Mouse (Mus musculus) CH12.LX (cell line): Measurements from ENCODE around the gene Coq10a. TPM values are rescaled to one million over a fixed set of nuclear protein-coding genes. Genes with fewer than 3 reads are reported as not detected.

Experiments
- DNase-seq: peaks from one replicate; pipeline ENCODE4 v3.0.0-alpha.2; 2013; ENCODE audit errors: extremely low read depth
- H3K27ac ChIP-seq: 2 replicates; pipeline ENCODE4 v1.5.1; 2012; ENCODE audit warnings: low read depth, mild to moderate bottlenecking, control low read depth, moderate library complexity; ENCODE audit not compliant: insufficient read depth
- H3K27me3 ChIP-seq: replicated peaks from 2 replicates; pipeline ENCODE3; 2012; ENCODE audit warnings: inconsistent platforms
- H3K36me3 ChIP-seq, 2 experiments: replicated peaks in 1 of 2; 2 replicates each; pipeline versions ENCODE3 to v1.6.1; 2012; ENCODE audit warnings: inconsistent platforms in 1 of 2, low read length in 1 of 2, mild to moderate bottlenecking in 1 of 2, mixed read lengths in 1 of 2, moderate library complexity in 1 of 2; ENCODE audit not compliant: control insufficient read depth in 1 of 2, insufficient read depth in 1 of 2
- H3K4me1 ChIP-seq, 2 experiments: 2 replicates each; pipeline ENCODE4 v1.6.1; 2012; ENCODE audit warnings: inconsistent platforms in 1 of 2, moderate library complexity in 1 of 2; ENCODE audit not compliant: insufficient read depth in 2 of 2, control insufficient read depth in 1 of 2
- H3K4me2 ChIP-seq: 2 replicates; pipeline ENCODE4 v1.6.1; 2012; ENCODE audit warnings: low read depth, mild to moderate bottlenecking, control low read depth; ENCODE audit not compliant: poor library complexity, insufficient read depth, severe bottlenecking
- H3K4me3 ChIP-seq, 3 experiments: fragments of 150-350 bp in 1 of 3; sonication (generic) in 1 of 3; replicated peaks in 1 of 3; 2 replicates each; pipeline versions ENCODE3 to v1.5.1; 2011 to 2012; ENCODE audit warnings: low read depth in 2 of 3, low read length in 2 of 3, mild to moderate bottlenecking in 2 of 3, moderate library complexity in 2 of 3, control low read depth in 1 of 3, improper control_type of control experiment in 1 of 3, inconsistent platforms in 1 of 3, mixed read lengths in 1 of 3; ENCODE audit not compliant: poor library complexity in 1 of 3
- H3K79me2 ChIP-seq: replicated peaks from 2 replicates; pipeline ENCODE4 v1.6.1; 2012; ENCODE audit warnings: mild to moderate bottlenecking, moderate library complexity; ENCODE audit not compliant: control insufficient read depth, poor library complexity, insufficient read depth, severe bottlenecking; ENCODE audit errors: extremely low read depth
- H3K9ac ChIP-seq: 2 replicates; pipeline ENCODE4 v1.6.1; 2012; ENCODE audit warnings: low read depth, mild to moderate bottlenecking, control low read depth, moderate library complexity; ENCODE audit not compliant: insufficient read depth
- H3K9me3 ChIP-seq: replicated peaks from 2 replicates; pipeline ENCODE3; 2012; ENCODE audit warnings: low read length, inconsistent platforms, mixed read lengths
- BHLHE40 ChIP-seq: IDR thresholded peaks from 2 replicates; pipeline ENCODE4 v1.6.1; 2011; ENCODE audit warnings: mild to moderate bottlenecking, low read depth, low read length, improper control_type of control experiment
- CHD1 ChIP-seq: IDR thresholded peaks from 2 replicates; pipeline ENCODE4 v1.6.1; 2012; ENCODE audit warnings: low read depth, low read length, improper control_type of control experiment, inconsistent platforms
- CTCF ChIP-seq, 2 experiments: IDR thresholded peaks in 1 of 2; conservative IDR thresholded peaks in 1 of 2; 2 replicates each; pipeline ENCODE4 v1.5.1; 2011 to 2012; ENCODE audit warnings: low read depth in 2 of 2, low read length in 2 of 2, improper control_type of control experiment in 1 of 2, inconsistent platforms in 1 of 2, mild to moderate bottlenecking in 1 of 2, moderate library complexity in 1 of 2
- E2F4 ChIP-seq: IDR thresholded peaks from 2 replicates; pipeline ENCODE4 v1.6.1; 2011; ENCODE audit warnings: low read depth, low read length, improper control_type of control experiment; ENCODE audit not compliant: insufficient replicate concordance
- EP300 ChIP-seq: IDR thresholded peaks from 2 replicates; pipeline ENCODE4 v1.6.1; 2011; ENCODE audit warnings: low read length, improper control_type of control experiment
- GABPA ChIP-seq: IDR thresholded peaks from 2 replicates; pipeline ENCODE4 v1.6.1; 2012; ENCODE audit warnings: low read depth, low read length, improper control_type of control experiment, inconsistent platforms; ENCODE audit not compliant: insufficient replicate concordance
- HCFC1 ChIP-seq: IDR thresholded peaks from 2 replicates; pipeline ENCODE4 v1.6.1; 2012; ENCODE audit warnings: low read depth, mild to moderate bottlenecking, inconsistent platforms, low read length, improper control_type of control experiment
- JUN ChIP-seq: IDR thresholded peaks from 2 replicates; pipeline ENCODE4 v1.6.1; 2011; ENCODE audit warnings: low read depth, mild to moderate bottlenecking, low read length, improper control_type of control experiment, moderate library complexity; ENCODE audit not compliant: insufficient read depth
- JUND ChIP-seq: conservative IDR thresholded peaks from 2 replicates; pipeline ENCODE4 v1.6.1; 2011; ENCODE audit warnings: low read depth, low read length, improper control_type of control experiment
- MEF2A ChIP-seq: IDR thresholded peaks from 2 replicates; pipeline ENCODE4 v1.6.1; 2014; ENCODE audit warnings: low read depth, mild to moderate bottlenecking, inconsistent platforms, low read length, improper control_type of control experiment, borderline replicate concordance
- MXI1 ChIP-seq: IDR thresholded peaks from 2 replicates; pipeline ENCODE4 v1.6.1; 2011; ENCODE audit warnings: mild to moderate bottlenecking, low read depth, low read length, improper control_type of control experiment
- NELFE ChIP-seq: IDR thresholded peaks from 2 replicates; pipeline ENCODE4 v1.6.1; 2011; ENCODE audit warnings: low read depth, low read length, improper control_type of control experiment
- NRF1 ChIP-seq: IDR thresholded peaks from 2 replicates; pipeline ENCODE4 v1.6.1; 2014; ENCODE audit warnings: low read depth, mild to moderate bottlenecking, inconsistent platforms, low read length, improper control_type of control experiment, moderate library complexity
- POLR2A ChIP-seq: IDR thresholded peaks from 2 replicates; pipeline ENCODE4 v1.6.1; 2011; ENCODE audit warnings: low read depth, mild to moderate bottlenecking, improper control_type of control experiment, low read length
- POLR2AphosphoS2 ChIP-seq: IDR thresholded peaks from 2 replicates; pipeline ENCODE4 v1.6.1; 2011; ENCODE audit warnings: low read depth, low read length, improper control_type of control experiment
- SMC3 ChIP-seq: IDR thresholded peaks from 2 replicates; pipeline ENCODE4 v1.6.1; 2011; ENCODE audit warnings: low read depth, low read length, improper control_type of control experiment
- USF1 ChIP-seq: IDR thresholded peaks from 2 replicates; pipeline ENCODE4 v1.6.1; 2014; ENCODE audit warnings: low read depth, mild to moderate bottlenecking, inconsistent platforms, low read length, improper control_type of control experiment
- ZC3H11A ChIP-seq: IDR thresholded peaks from 2 replicates; pipeline ENCODE4 v1.6.1; 2012; ENCODE audit warnings: low read depth, mild to moderate bottlenecking, inconsistent platforms, low read length, improper control_type of control experiment
- ZKSCAN1 ChIP-seq: IDR thresholded peaks from 2 replicates; pipeline ENCODE4 v1.6.1; 2012; ENCODE audit warnings: low read depth, inconsistent platforms, low read length, improper control_type of control experiment, borderline replicate concordance
- ZNF384 ChIP-seq: IDR thresholded peaks from 2 replicates; pipeline ENCODE4 v1.6.1; 2012; ENCODE audit warnings: low read depth, low read length, improper control_type of control experiment, inconsistent platforms
- dilution Hi-C: fragments of 300-500 bp; cut with MboI; formaldehyde crosslinking; loops from 2 replicates; pipeline ENCODE4 v1.14.3; 2020; ENCODE audit warnings: low sequenced_read_pairs; ENCODE audit not compliant: extremely low pct_unique_long_range_greater_than_20kb, extremely low pct_ligation_motif_present
- in situ Hi-C: fragments of 300-500 bp; cut with MboI; formaldehyde crosslinking; loops from 3 replicates; pipeline ENCODE4 v1.14.3; 2019; ENCODE audit warnings: low sequenced_read_pairs, low pct_ligation_motif_present, low pct_unique_long_range_greater_than_20kb, mixed read lengths
- polyA plus RNA-seq: library from polyadenylated mRNA; unstranded; fragments of >175 nt; gene quantifications from 2 replicates; pipeline ENCODE4 v1.2.1, GENCODE M21; 2012; ENCODE audit warnings: low read depth; ENCODE audit not compliant: insufficient read length
- total RNA-seq, 2 experiments: library from RNA; depleted of rRNA; stranded (reverse); fragments of 300-350 nt in 1 of 2; fragments of >200 nt in 1 of 2; gene quantifications; 2 replicates each; pipeline ENCODE4 v1.2.3; 2012 to 2014

The Coq10a gene
- total and polyA plus RNA-seq, 3 experiments, result 7.7 to 12.1 (median 11.1) TPM

- Histone ChIP-seq H3K27ac (no peak overlapping the region), H3K4me3 (no peak overlapping the region), H3K4me1 (peaks cover 0 to 5% of the 10 kb centered on the region in 2 experiments; a peak in 1 of 4 replicates), H3K79me2 (no peaks in the 10 kb centered on the region; the same call in 1 of the 2 replicates), H3K36me3 (peaks cover 61 to 87% of the 10 kb centered on the region in 2 experiments), H3K4me2 (no peak overlapping the region), H3K9ac (no peak overlapping the region), H3K9me3 (no peaks in the 10 kb centered on the region), H3K27me3 (no peaks in the 10 kb centered on the region)
- TF ChIP-seq JUND, result no peak
- no peak for TF ChIP-seq ZNF384
- TF ChIP-seq ZKSCAN1, result no peak
- TF ChIP-seq POLR2AphosphoS2, result no peak
- TF ChIP-seq MXI1, result no peak
- TF ChIP-seq HCFC1, result no peak
- no peak for TF ChIP-seq ZC3H11A
- no peak for TF ChIP-seq GABPA
- no peak for TF ChIP-seq MEF2A
- no peak for TF ChIP-seq POLR2A
- TF ChIP-seq EP300, result no peak
- no peak for TF ChIP-seq SMC3
- no peak for TF ChIP-seq CTCF (conservative IDR thresholded peaks at IDR 0.05 in 1 of 2, IDR thresholded peaks at IDR 0.05 in 1 of 2; ENCODE audit: low read depth in 2 of 2, low read length in 2 of 2)
- TF ChIP-seq USF1, result no peak
- TF ChIP-seq JUN, result no peak
- TF ChIP-seq NELFE, result no peak
- no peak for TF ChIP-seq CHD1
- no peak for TF ChIP-seq BHLHE40
- dilution Hi-C loops (no loop called here), in situ Hi-C loops (no loop called here)
- DNase-seq, result no peak
Observed at GRCm38 (mm10) chr10:128361836-128362235, 7.0 kb downstream of the Coq10a start.

- Histone ChIP-seq H3K4me3 (no peak overlapping the region), H3K27me3 (no peaks in the 10 kb centered on the region), H3K79me2 (no peaks in the 10 kb centered on the region; the same call in none of the 2 replicates), H3K9ac (no peak overlapping the region), H3K4me1 (peaks cover 0 to 5% of the 10 kb centered on the region in 2 experiments; a peak in 1 of 4 replicates), H3K36me3 (peaks cover 66 to 80% of the 10 kb centered on the region in 2 experiments), H3K9me3 (no peaks in the 10 kb centered on the region), H3K4me2 (no peak overlapping the region), H3K27ac (no peak overlapping the region)
- DNase-seq, result no peak
- in situ Hi-C loops (no loop called here), dilution Hi-C loops (no loop called here)
- TF ChIP-seq CHD1 (no peak), E2F4 (no peak), NRF1 (no peak), NELFE (no peak), BHLHE40 (no peak), ZC3H11A (no peak), GABPA (no peak), ZKSCAN1 (no peak), SMC3 (no peak)
Observed at GRCm38 (mm10) chr10:128359226-128359625, 9.6 kb downstream of the Coq10a start.
